Mouse (Mus musculus) G1E (cell line): ENCODE measurements around the gene Rit1. TPM values are rescaled to one million over a fixed set of nuclear protein-coding genes. Genes with fewer than 3 reads are reported as not detected.

Experiments used
- ATAC-seq: 2 replicates; pipeline ENCODE4 v1.8.0; 2016; ENCODE audit warnings: mild to moderate bottlenecking; ENCODE audit not compliant: insufficient number of reproducible peaks, poor library complexity, low FRiP score, severe bottlenecking; ENCODE audit errors: extremely low read depth
- DNase-seq: peaks from one replicate; pipeline ENCODE4 v3.0.0; 2012; ENCODE audit warnings: low spot score
- H3K27me3 ChIP-seq: 2 replicates; pipeline ENCODE4 v1.6.1; 2012; ENCODE audit warnings: mild to moderate bottlenecking, low read length, inconsistent platforms; ENCODE audit not compliant: insufficient read depth
- H3K36me3 ChIP-seq: replicated peaks from 2 replicates; pipeline ENCODE3; 2012; ENCODE audit warnings: mild to moderate bottlenecking, inconsistent platforms
- H3K4me1 ChIP-seq: 2 replicates; pipeline ENCODE4 v1.6.1; 2012; ENCODE audit warnings: low read depth, low read length, inconsistent platforms, mixed read lengths; ENCODE audit not compliant: insufficient read depth
- H3K4me3 ChIP-seq: 2 replicates; pipeline ENCODE4 v1.5.1; 2012; ENCODE audit warnings: low read depth, mild to moderate bottlenecking, inconsistent platforms, low read length, moderate library complexity, mixed read lengths
- H3K9me3 ChIP-seq: replicated peaks from 2 replicates; pipeline ENCODE4 v1.6.1; 2012; ENCODE audit warnings: inconsistent platforms
- CTCF ChIP-seq: IDR thresholded peaks from 2 replicates; pipeline ENCODE4 v1.5.1; 2012; ENCODE audit warnings: low read depth, low read length, inconsistent platforms, mixed read lengths
- GATA1 ChIP-seq: IDR thresholded peaks from 2 replicates; pipeline ENCODE4 v1.6.1; 2012; ENCODE audit warnings: borderline replicate concordance, low read length, inconsistent platforms, mixed read lengths
- GATA2 ChIP-seq: IDR thresholded peaks from 2 replicates; pipeline ENCODE4 v1.6.1; 2012; ENCODE audit warnings: low read depth, low read length, inconsistent platforms, borderline replicate concordance
- POLR2AphosphoS5 ChIP-seq: IDR thresholded peaks from 2 replicates; pipeline ENCODE4 v1.6.1; 2012; ENCODE audit warnings: low read depth, low read length, inconsistent platforms; ENCODE audit not compliant: insufficient replicate concordance
- TAL1 ChIP-seq: conservative IDR thresholded peaks from 2 replicates; pipeline ENCODE4 v1.6.1; 2012; ENCODE audit warnings: low read depth, low read length, inconsistent platforms, mixed read lengths
- polyA plus RNA-seq: library from polyadenylated mRNA; stranded (reverse); fragments of >175 nt; gene quantifications from 2 replicates; pipeline ENCODE4 v1.2.3, GENCODE M21; 2012
- total RNA-seq, 2 experiments: library from RNA; stranded (forward) in 1 of 2; stranded (reverse) in 1 of 2; fragments of 200-1000 nt in 1 of 2; fragments of >200 nt in 1 of 2; fragmentation: Nextera tagmentation in 1 of 2; gene quantifications; 2 replicates each; pipeline ENCODE4 v1.2.3; 2014 to 2017

The Rit1 gene
- total RNA-seq (2014; fragmentation: Nextera tagmentation): 29.7 and 30.8 TPM in 2 replicates
- 30.2 and 35.8 TPM in 2 replicates for total RNA-seq (2017)
- polyA plus RNA-seq: 18.2 and 18.3 TPM in 2 replicates

- Histone ChIP-seq H3K27me3 (no peaks in the 10 kb centered on the region), H3K9me3 (no peaks in the 10 kb centered on the region), H3K36me3 (peaks cover 66% of the 10 kb centered on the region), H3K4me3 (peak within 1 kb of the TSS; percentile 89), H3K4me1 (peaks cover 42% of the 10 kb centered on the region)
- no peak for TF ChIP-seq POLR2AphosphoS5
- no peak for TF ChIP-seq GATA2
- TF ChIP-seq CTCF: no peak
- TF ChIP-seq TAL1: no peak
- no peak for TF ChIP-seq GATA1
- peak; percentile 81 for ATAC-seq
- peak; percentile 70 for DNase-seq
Measured at GRCm38 (mm10) chr3:88716399-88717197, at the start of gene Rit1. Gene Rit1 (plus strand): TSS chr3:88716838.

DNA sequence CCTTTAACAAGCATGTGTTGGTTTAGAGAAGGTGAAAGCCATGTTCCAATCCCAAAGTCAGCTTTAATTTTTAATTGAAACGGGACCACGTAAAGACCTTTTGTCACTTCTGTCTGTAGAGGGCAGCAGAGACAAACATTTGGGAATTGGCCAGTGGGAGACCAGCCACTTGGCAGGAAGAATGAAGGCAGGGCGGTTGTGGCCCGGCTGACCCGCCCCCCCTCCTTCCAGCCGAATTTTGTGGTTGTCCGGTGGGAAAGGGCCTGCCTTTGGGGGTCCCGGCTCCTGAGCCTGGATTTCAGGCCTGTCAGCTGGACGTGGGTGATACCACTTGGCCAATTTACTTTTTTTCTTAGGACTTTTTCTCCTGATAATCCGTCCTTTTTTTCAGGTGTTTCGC is 39.2 kb upstream of the Rit1 start:
- Histone ChIP-seq H3K36me3 (no peaks in the 10 kb centered on the region), H3K4me1 (0 out of 2 replicates have a peak, but pooled peaks cover 5% of the 10 kb centered on the region), H3K4me3 (peak overlapping the region; percentile 63; the same call in 1 of the 2 replicates), H3K9me3 (no peaks in the 10 kb centered on the region), H3K27me3 (peaks cover 3% of the 10 kb centered on the region; the same call in 1 of the 2 replicates)
- TF ChIP-seq POLR2AphosphoS5 (no peak), GATA1 (no peak), TAL1 (no peak), GATA2 (no peak), CTCF (0 out of 2 replicates have a peak, but pooled peaks have one; percentile 19)
- DNase-seq (peak; percentile 46), ATAC-seq (0 out of 2 replicates have a peak, but pooled peaks have one; percentile 22)

DNA sequence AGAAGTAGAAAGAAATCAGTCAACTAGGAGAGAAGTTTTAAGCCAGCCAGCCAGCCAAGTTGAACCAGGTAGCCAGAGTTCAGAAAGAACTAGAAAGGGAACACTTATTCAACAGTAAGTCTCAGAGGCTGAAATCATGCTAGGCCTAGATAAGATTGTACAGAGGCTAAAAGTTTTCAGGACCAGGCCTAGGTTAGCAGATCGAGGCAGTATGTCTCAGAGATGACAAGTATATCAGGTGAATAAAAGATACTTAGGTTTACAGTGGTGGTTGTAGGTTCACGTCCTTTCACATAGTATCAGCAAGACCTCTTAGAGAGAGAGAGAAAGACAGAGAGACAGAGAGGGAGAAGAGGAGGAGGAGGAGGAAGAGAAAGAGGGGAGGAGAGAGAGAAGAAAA is 32.8 kb upstream of the Rit1 start:
- no peak for DNase-seq
- H3K4me3 ChIP-seq: no peak overlapping the region
- no peaks in the 10 kb centered on the region for H3K27me3 ChIP-seq
- TF ChIP-seq CTCF (no peak), GATA2 (no peak)
- peaks cover 19% of the 10 kb centered on the region for H3K36me3 ChIP-seq
- ATAC-seq: no peak
- peaks cover 19% of the 10 kb centered on the region for H3K4me1 ChIP-seq
- H3K9me3 ChIP-seq: no peaks in the 10 kb centered on the region

DNA sequence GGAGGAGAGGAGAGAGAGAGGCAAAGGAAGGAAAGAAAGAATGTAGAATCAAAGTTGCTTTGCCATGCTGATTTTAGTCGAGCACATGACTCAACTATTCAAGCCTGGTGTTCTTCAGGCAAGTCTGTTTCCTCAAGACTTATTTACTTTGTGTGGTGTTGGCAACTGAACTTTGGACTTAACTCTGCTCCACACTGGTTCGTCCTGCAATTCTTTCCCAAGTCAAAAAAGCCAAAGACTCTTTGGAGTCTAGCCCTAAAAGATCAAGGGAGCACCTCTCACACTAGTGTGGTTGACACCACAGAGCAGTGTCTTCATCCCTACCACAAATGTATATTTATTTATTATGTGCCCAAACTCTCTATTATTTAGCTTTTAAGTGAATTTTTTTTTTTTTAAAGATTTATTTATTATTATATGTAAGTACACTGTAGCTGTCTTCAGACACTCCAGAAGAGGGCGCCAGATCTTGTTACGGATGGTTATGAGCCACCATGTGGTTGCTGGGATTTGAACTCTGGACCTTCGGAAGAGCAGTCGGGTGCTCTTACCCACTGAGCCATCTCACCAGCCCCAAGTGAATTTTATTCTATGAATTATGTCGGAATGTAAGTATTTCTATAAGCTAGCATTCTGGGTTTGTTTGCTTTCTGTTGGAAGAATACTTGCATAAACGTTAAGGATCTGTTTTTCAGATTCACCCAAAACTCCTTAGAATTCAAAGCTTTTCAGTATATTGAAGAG is 32.2 kb upstream of the Rit1 start:
- TF ChIP-seq CTCF: no peak
- TF ChIP-seq GATA2: no peak
- no peak for TF ChIP-seq TAL1
- no peak for TF ChIP-seq GATA1
- TF ChIP-seq POLR2AphosphoS5: no peak
- Histone ChIP-seq H3K9me3 (no peaks in the 10 kb centered on the region), H3K27me3 (no peaks in the 10 kb centered on the region), H3K4me1 (peaks cover 19% of the 10 kb centered on the region), H3K4me3 (peak overlapping the region; percentile 93), H3K36me3 (peaks cover 25% of the 10 kb centered on the region)
- DNase-seq (no peak), ATAC-seq (no peak)

- Histone ChIP-seq H3K27me3 (no peaks in the 10 kb centered on the region), H3K4me3 (peak within 1 kb of the TSS; percentile 93), H3K4me1 (peaks cover 19% of the 10 kb centered on the region), H3K36me3 (peaks cover 34% of the 10 kb centered on the region), H3K9me3 (no peaks in the 10 kb centered on the region)
- TF ChIP-seq CTCF (no peak), GATA2 (no peak), GATA1 (no peak), POLR2AphosphoS5 (no peak)
- DNase-seq (peak; percentile 94), ATAC-seq (peak; percentile 99)
Measured at GRCm38 (mm10) chr3:88684980-88685941, 31.4 kb upstream of the Rit1 start, which contains the start of gene Khdc4. Gene Khdc4 (plus strand): TSS chr3:88685803.
